Comparison of ENCODE assay signal across 8 mouse cellular contexts in genomic region chr4:83567190-83568113, GRCm38 (mm10). TPM values are rescaled to one million over a fixed set of nuclear protein-coding genes. Genes with fewer than 3 reads are reported as not detected.
A peak's percentile ranks its signal among the peaks of the same experiment; 100 is the strongest.
DNase-seq lines count a peak whose midpoint lies in the region; ATAC-seq lines count a peak whose summit lies in the region.

No protein-coding gene starts in this region.

- peaks cover 9% of the 10 kb centered on the region for H3K4me1 ChIP-seq in heart, embryonic 15.5 days (replicated peaks)
- H3K4me1 ChIP-seq in embryonic facial prominence, embryonic 12.5 days, result peaks cover 5% of the 10 kb centered on the region
- peaks cover 14% of the 10 kb centered on the region for H3K4me1 ChIP-seq in liver, embryonic 15.5 days (replicated peaks)

- intact Hi-C loops in heart, postnatal 10 days (cut with DNase I), result loop anchor here (5.0 kb wide), 1 partner anchor 155 kb away; no protein-coding TSS in a partner anchor

- H3K27me3 ChIP-seq in heart, embryonic 15.5 days, result no peaks in the 10 kb centered on the region
- no peaks in the 10 kb centered on the region for H3K27me3 ChIP-seq in embryonic facial prominence, embryonic 12.5 days
- H3K27me3 ChIP-seq in liver, embryonic 15.5 days, result no peaks in the 10 kb centered on the region

- WGBS in heart, embryonic 15.5 days, result 15% methylated on average over 13 of the region's 13 CpGs
- WGBS in embryonic facial prominence, embryonic 12.5 days, result 27% methylated on average over 12 of the region's 13 CpGs
- 21% methylated on average over 13 of the region's 13 CpGs for WGBS in liver, embryonic 15.5 days (ENCODE audit: insufficient replicate concordance)

- no peaks in the 10 kb centered on the region for H3K36me3 ChIP-seq in heart, embryonic 15.5 days
- no peaks in the 10 kb centered on the region for H3K36me3 ChIP-seq in embryonic facial prominence, embryonic 12.5 days
- no peaks in the 10 kb centered on the region for H3K36me3 ChIP-seq in liver, embryonic 15.5 days (replicated peaks)

- H3K9me3 ChIP-seq in heart, embryonic 15.5 days (replicated peaks), result no peaks in the 10 kb centered on the region
- H3K9me3 ChIP-seq in embryonic facial prominence, embryonic 12.5 days, result no peaks in the 10 kb centered on the region
- no peaks in the 10 kb centered on the region for H3K9me3 ChIP-seq in liver, embryonic 15.5 days (replicated peaks)

- peak overlapping the region; percentile 55 for H3K4me2 ChIP-seq in heart, embryonic 15.5 days
- H3K4me2 ChIP-seq in embryonic facial prominence, embryonic 12.5 days (replicated peaks), result peak overlapping the region; percentile 32
- peak overlapping the region; percentile 59 for H3K4me2 ChIP-seq in liver, embryonic 15.5 days

- no peak overlapping the region for H3K27ac ChIP-seq in heart, embryonic 15.5 days
- no peak overlapping the region for H3K27ac ChIP-seq in embryonic facial prominence, embryonic 12.5 days
- H3K27ac ChIP-seq in liver, embryonic 15.5 days (replicated peaks), result no peak overlapping the region

- ATAC-seq in heart, embryonic 15.5 days (replicated peaks; ENCODE audit: insufficient number of reproducible peaks, insufficient read depth, low FRiP score, low read depth), result peak; percentile 39; the same call in 1 of the 2 replicates
- ATAC-seq in embryonic facial prominence, embryonic 12.5 days (ENCODE audit: insufficient number of reproducible peaks, insufficient read depth, low FRiP score, low TSS enrichment), result no peak
- ATAC-seq in liver, embryonic 15.5 days (ENCODE audit: insufficient read depth), result 0 out of 2 replicates have a peak, but pooled peaks have one; percentile 51
- no peak for ATAC-seq in erythroblast, adult 5-6 weeks (replicated peaks; ENCODE audit: low FRiP score, poor library complexity, severe bottlenecking)
- no peak for ATAC-seq in cerebellum, adult (ENCODE audit: insufficient number of reproducible peaks, low FRiP score, low TSS enrichment)

- H3K9ac ChIP-seq in heart, embryonic 15.5 days, result no peak overlapping the region; the same call in 1 of the 2 replicates
- no peak overlapping the region for H3K9ac ChIP-seq in embryonic facial prominence, embryonic 12.5 days
- no peak overlapping the region for H3K9ac ChIP-seq in liver, embryonic 15.5 days

- DNase-seq in heart, postnatal 10 days, result no peak
- peak; percentile 5 to 29 for DNase-seq in CD8-positive naive resting alpha-beta T cell, adult 2 months (ENCODE audit: low read depth in 2 of 2, low spot score in 2 of 2)
- DNase-seq in thymus, postnatal 4 days, result peak; percentile 72

- H3K4me3 ChIP-seq in heart, embryonic 15.5 days, result peak overlapping the region; percentile 22
- H3K4me3 ChIP-seq in embryonic facial prominence, embryonic 12.5 days, result no peak overlapping the region
- peak overlapping the region; percentile 32 for H3K4me3 ChIP-seq in liver, embryonic 15.5 days (replicated peaks)

RNA-seq across cellular contexts. Expression of gene Ccdc171, which starts 42.1 kb away (rescaled TPM):
- polyA plus RNA-seq in heart, embryonic 15.5 days (2015; fragmentation: Nextera tagmentation; extraction: Ambion mirVana), result 3.3 and 3.6 TPM in 2 replicates
- total RNA-seq in heart, postnatal 10 days (2021), result 1 to 10 TPM; 1.1 to 1.7 TPM
- polyA plus RNA-seq in embryonic facial prominence, embryonic 12.5 days (2016; fragmentation: Nextera tagmentation; extraction: Ambion mirVana), result 6.3 and 8.1 TPM in 2 replicates
- polyA plus RNA-seq in liver, embryonic 15.5 days (2015; fragmentation: Nextera tagmentation; extraction: Ambion mirVana), result 0.86 and 1.0 TPM in 2 replicates
- 1.5 and 5.8 TPM in 2 replicates for total RNA-seq in erythroblast, adult 5-6 weeks (2015; ENCODE audit: low replicate concordance)
- 1.8 and 3.2 TPM in 2 replicates for total RNA-seq in erythroblast, adult 5-6 weeks (2017; ENCODE audit: low replicate concordance)

Comparison
In these comparisons a context has a peak if more than half of its experiments do, and no peak if none do; other contexts are left out.
1. ATAC-seq: peak in heart, embryonic 15.5 days (single experiment) and liver, embryonic 15.5 days (single experiment); none in embryonic facial prominence, embryonic 12.5 days (single experiment), erythroblast, adult 5-6 weeks (single experiment) and cerebellum, adult (single experiment).
2. DNase-seq: peak in CD8-positive naive resting alpha-beta T cell, adult 2 months (2 of 2) and thymus, postnatal 4 days (single experiment); none in heart, postnatal 10 days (0 of 2).
3. Peak in every context shown above with its lines, with median percentiles within 50 percentile points of each other: H3K4me2 ChIP-seq.